Mouse (Mus musculus): ENCODE results near the gene Dnal1. TPM values are rescaled to one million over a fixed set of nuclear protein-coding genes. Genes with fewer than 3 reads are reported as not detected.
"Not testable (repeated sequence)": the region's sequence is repeated elsewhere in the genome, so short reads cannot be mapped to it uniquely, and the experiment has no call there.

Gene Dnal1
- polyA plus RNA-seq, 1 experiment from 2014 or later: 7.8 TPM

DNA sequence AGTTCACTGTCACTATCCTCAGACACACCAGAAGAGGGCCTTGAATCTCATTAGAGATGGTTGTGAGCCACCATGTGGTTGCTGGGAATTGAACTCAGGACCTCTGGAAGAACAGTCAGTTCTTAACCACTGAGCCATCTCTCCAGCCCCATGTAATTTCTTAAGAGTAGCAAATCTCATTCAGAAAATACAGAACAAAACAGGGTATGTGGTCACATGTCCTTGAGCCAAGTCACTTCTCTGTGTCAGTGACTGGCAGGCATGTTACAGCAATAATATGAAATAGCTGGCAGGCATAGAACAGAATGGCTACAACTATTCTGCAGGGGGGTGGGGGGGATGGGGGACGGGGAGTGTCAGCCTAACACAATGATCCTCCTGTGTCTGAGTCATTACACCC is 14.1 kb upstream of the Dnal1 start:
- H3K9ac ChIP-seq: 0 out of 2 replicates have a peak overlapping the region, but pooled peaks have one; percentile 48
- 26% methylated on average over 1 of the region's 1 CpGs for WGBS

GRCm38 (mm10) chr12:84100604-84101492 is 13.3 kb upstream of the Dnal1 start, which contains the start of gene Acot6:
Acot6 (plus strand) TSS chr12:84100654.
- H3K36me3 ChIP-seq; H3K9me3 ChIP-seq; H3K27me3 ChIP-seq; H3K4me1 ChIP-seq (replicated peaks): not testable (repeated sequence)
- under 1% methylated on average over 74 of the region's 80 CpGs for WGBS
- Histone ChIP-seq H3K9ac (peak within 1 kb of the TSS; percentile 48), H3K4me3 (peak within 1 kb of the TSS; percentile 60), H3K4me2 (peak within 1 kb of the TSS; percentile 60), H3K27ac (replicated peaks) (peak within 1 kb of the TSS; percentile 72)
- ATAC-seq (ENCODE audit: low FRiP score, low read depth): peak; percentile 86

More for the DNA sequence above, 14.1 kb upstream of the Dnal1 start:
- ATAC-seq (ENCODE audit: low FRiP score, low read depth): no peak
- H3K4me3 ChIP-seq: no peak overlapping the region
- peak overlapping the region; percentile 60 for H3K4me2 ChIP-seq
- no peaks in the 10 kb centered on the region for H3K9me3 ChIP-seq
- peaks cover 5% of the 10 kb centered on the region for H3K4me1 ChIP-seq (replicated peaks)
- no peak overlapping the region for H3K27ac ChIP-seq (replicated peaks)
- no peaks in the 10 kb centered on the region for H3K27me3 ChIP-seq
- H3K36me3 ChIP-seq: no peaks in the 10 kb centered on the region

DNA sequence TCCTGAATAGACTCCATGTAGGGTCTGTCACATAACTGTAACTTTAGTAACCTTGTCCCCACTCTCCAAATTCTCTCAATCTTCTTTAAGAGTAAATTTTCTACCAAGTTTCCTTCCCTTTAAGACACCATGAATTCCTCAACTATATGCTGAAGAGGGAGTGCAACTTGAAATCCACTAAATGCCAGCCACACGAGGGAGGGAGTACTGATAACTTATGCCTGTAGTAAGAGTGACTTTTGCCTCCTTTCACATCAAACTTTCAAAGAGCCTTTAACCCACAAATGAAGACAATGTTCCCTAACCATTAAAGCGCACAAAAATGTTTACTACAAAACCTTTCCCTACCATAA is 12.7 kb upstream of the Dnal1 start:
- Histone ChIP-seq H3K36me3 (no peaks in the 10 kb centered on the region), H3K4me1 (replicated peaks) (peaks cover 5% of the 10 kb centered on the region), H3K4me2 (peak overlapping the region; percentile 60), H3K27me3 (no peaks in the 10 kb centered on the region), H3K27ac (replicated peaks) (0 out of 2 replicates have a peak overlapping the region, but pooled peaks have one; percentile 72), H3K9ac (no peak overlapping the region), H3K4me3 (peak overlapping the region; percentile 60), H3K9me3 (no peaks in the 10 kb centered on the region)
- WGBS: 45% methylated on average over 2 of the region's 2 CpGs
- ATAC-seq (ENCODE audit: low FRiP score, low read depth): 0 out of 2 replicates have a peak, but pooled peaks have one; percentile 8

DNA sequence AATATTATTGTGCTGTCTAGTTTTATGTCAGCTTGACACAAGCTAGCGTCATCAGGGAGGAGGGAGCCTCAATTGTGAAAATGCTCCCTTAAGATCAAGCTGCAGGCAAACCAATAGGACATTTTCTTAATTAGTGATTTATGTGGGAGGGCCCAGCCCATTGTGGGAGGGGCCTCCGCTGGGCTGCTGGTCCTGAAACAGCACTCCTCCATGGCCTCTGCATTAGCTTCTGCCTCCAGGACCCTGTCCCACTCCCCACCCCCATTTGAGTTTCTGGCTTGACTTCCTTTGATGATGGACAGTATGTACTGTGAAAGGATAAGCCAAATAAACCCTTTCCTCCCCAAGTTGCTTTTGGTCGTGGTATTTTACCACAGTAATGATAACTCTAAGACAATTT is 7.2 kb upstream of the Dnal1 start:
- ATAC-seq (ENCODE audit: low FRiP score, low read depth): no peak
- Histone ChIP-seq H3K4me2 (no peak overlapping the region), H3K27me3 (no peaks in the 10 kb centered on the region), H3K4me3 (no peak overlapping the region), H3K9me3 (no peaks in the 10 kb centered on the region), H3K4me1 (replicated peaks) (no peaks in the 10 kb centered on the region), H3K36me3 (no peaks in the 10 kb centered on the region), H3K9ac (no peak overlapping the region), H3K27ac (replicated peaks) (no peak overlapping the region)
- 87% methylated on average over 3 of the region's 3 CpGs for WGBS

GRCm38 (mm10) chr12:84107692-84108091 is 6.5 kb upstream of the Dnal1 start:
- Histone ChIP-seq H3K9ac (no peak overlapping the region), H3K36me3 (no peaks in the 10 kb centered on the region), H3K4me1 (replicated peaks) (no peaks in the 10 kb centered on the region), H3K4me2 (no peak overlapping the region), H3K4me3 (no peak overlapping the region), H3K27ac (replicated peaks) (no peak overlapping the region), H3K9me3 (no peaks in the 10 kb centered on the region), H3K27me3 (no peaks in the 10 kb centered on the region)
- 80% methylated on average over 1 of the region's 1 CpGs for WGBS
- ATAC-seq (ENCODE audit: low FRiP score, low read depth): no peak

DNA sequence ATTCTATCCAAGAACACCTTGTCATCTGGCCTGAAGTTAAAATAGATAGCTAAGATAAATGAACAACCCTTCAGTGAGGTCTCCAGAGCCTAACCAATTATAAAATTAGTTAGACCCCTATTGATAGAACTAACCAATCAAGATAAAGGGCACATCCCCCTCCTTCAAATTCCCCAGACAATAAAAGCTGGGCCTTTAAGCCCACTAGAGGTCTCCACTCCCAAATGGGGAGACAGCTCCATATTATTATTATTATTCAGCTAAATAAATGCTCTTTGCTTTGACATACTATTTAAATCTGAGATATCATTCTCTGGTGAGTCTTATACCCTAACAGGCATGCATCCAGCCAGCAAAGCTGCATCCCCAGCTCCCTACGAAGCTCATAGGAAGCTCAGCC is 4.2 kb upstream of the Dnal1 start:
- Histone ChIP-seq H3K9ac (no peak overlapping the region), H3K27ac (replicated peaks) (no peak overlapping the region), H3K27me3 (no peaks in the 10 kb centered on the region), H3K9me3 (no peaks in the 10 kb centered on the region), H3K4me1 (replicated peaks) (peaks cover 4% of the 10 kb centered on the region), H3K4me3 (no peak overlapping the region), H3K4me2 (no peak overlapping the region), H3K36me3 (no peaks in the 10 kb centered on the region)
- no peak for ATAC-seq (ENCODE audit: low FRiP score, low read depth)
- 62% methylated on average over 1 of the region's 1 CpGs for WGBS

DNA sequence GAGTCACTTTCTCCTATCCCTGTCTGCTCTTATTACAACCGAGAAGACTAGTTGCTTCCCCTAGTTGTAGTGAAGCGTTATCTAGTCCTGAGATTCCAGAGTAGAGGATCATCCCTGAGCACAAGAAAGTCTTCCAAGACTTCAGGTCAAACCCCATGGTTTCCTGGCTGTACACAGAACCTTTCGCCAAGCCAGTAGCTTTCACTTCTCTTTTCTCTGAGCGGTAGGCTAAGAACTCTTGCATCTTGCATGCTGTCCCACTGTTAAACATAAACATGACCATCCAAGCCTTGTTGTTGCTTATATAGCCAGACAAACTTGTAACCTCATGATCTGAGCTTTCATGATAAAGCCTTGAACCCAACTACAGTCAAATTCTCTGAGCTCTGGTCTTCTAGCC is 3.4 kb upstream of the Dnal1 start:
- H3K36me3 ChIP-seq: no peaks in the 10 kb centered on the region
- H3K4me3 ChIP-seq: no peak overlapping the region
- H3K4me1 ChIP-seq (replicated peaks): peaks cover 12% of the 10 kb centered on the region
- no peak for ATAC-seq (ENCODE audit: low FRiP score, low read depth)
- H3K9ac ChIP-seq: no peak overlapping the region
- H3K4me2 ChIP-seq: no peak overlapping the region
- 98% methylated on average over 4 of the region's 4 CpGs for WGBS
- no peaks in the 10 kb centered on the region for H3K9me3 ChIP-seq
- no peak overlapping the region for H3K27ac ChIP-seq (replicated peaks)
- no peaks in the 10 kb centered on the region for H3K27me3 ChIP-seq

DNA sequence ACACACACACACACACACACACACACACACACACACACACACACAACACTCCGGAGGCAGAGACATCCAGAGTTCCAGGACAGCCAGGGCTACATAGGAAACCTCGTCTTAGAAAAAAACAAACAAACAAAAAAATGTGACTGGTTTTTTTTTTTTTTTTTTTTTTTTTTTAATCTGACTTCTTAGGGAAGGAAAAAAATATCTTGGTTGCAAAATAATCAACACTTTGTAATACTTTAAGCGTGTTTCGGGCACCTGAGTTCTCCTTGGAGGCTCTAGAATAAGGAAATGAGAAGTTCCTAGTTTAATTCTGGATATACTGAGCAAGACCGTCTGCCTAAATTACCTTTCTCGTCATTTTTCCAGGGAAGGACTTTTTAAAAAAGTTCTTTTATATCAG is 490 bp upstream of the Dnal1 start:
- Histone ChIP-seq H3K27ac (replicated peaks) (no peak overlapping the region), H3K9me3 (no peaks in the 10 kb centered on the region), H3K4me3 (peak overlapping the region; percentile 67), H3K4me1 (replicated peaks) (peaks cover 14% of the 10 kb centered on the region), H3K27me3 (no peaks in the 10 kb centered on the region), H3K36me3 (no peaks in the 10 kb centered on the region), H3K4me2 (peak overlapping the region; percentile 74), H3K9ac (no peak overlapping the region)
- ATAC-seq (ENCODE audit: low FRiP score, low read depth): no peak
- 46% methylated on average over 6 of the region's 6 CpGs for WGBS

DNA sequence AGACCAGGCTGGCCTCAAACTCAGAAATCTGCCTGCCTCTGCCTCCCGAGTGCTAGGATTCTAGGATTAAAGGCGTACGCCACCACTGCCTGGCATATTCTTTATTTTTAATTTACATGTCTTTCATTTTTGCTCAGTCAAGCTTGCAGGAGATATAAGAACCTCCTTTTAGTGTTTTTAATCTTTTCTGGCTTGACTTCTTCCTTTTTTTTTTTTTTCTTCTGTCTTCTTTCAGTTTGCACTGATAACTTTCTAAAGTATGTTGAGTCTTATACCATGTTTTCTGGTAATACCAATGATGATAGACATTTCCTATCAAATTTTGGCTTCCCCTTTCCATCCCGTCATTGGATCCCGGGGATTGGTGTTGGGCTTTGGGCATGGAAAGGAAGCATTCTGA is 5.4 kb downstream of the Dnal1 start:
- Histone ChIP-seq H3K4me1 (replicated peaks) (peaks cover 14% of the 10 kb centered on the region), H3K9me3 (no peaks in the 10 kb centered on the region), H3K9ac (no peak overlapping the region), H3K27me3 (no peaks in the 10 kb centered on the region), H3K27ac (replicated peaks) (no peak overlapping the region), H3K4me2 (no peak overlapping the region), H3K4me3 (no peak overlapping the region), H3K36me3 (no peaks in the 10 kb centered on the region)
- WGBS: 95% methylated on average over 5 of the region's 5 CpGs
- no peak for ATAC-seq (ENCODE audit: low FRiP score, low read depth)

- H3K4me2 ChIP-seq: no peak overlapping the region
- no peak overlapping the region for H3K27ac ChIP-seq (replicated peaks)
- no peak overlapping the region for H3K4me3 ChIP-seq
- 82% methylated on average over 12 of the region's 12 CpGs for WGBS
- no peaks in the 10 kb centered on the region for H3K4me1 ChIP-seq (replicated peaks)
- no peak for ATAC-seq (ENCODE audit: low FRiP score, low read depth)
- no peaks in the 10 kb centered on the region for H3K9me3 ChIP-seq
- no peaks in the 10 kb centered on the region for H3K27me3 ChIP-seq
- H3K36me3 ChIP-seq: peaks cover 25% of the 10 kb centered on the region
- no peak overlapping the region for H3K9ac ChIP-seq
Measured at GRCm38 (mm10) chr12:84125892-84126291, 11.7 kb downstream of the Dnal1 start.

GRCm38 (mm10) chr12:84126899-84127298 is 12.7 kb downstream of the Dnal1 start:
- ATAC-seq (ENCODE audit: low FRiP score, low read depth): no peak
- Histone ChIP-seq H3K36me3 (peaks cover 31% of the 10 kb centered on the region), H3K9ac (no peak overlapping the region), H3K27ac (replicated peaks) (no peak overlapping the region), H3K9me3 (no peaks in the 10 kb centered on the region), H3K4me2 (no peak overlapping the region), H3K4me1 (replicated peaks) (no peaks in the 10 kb centered on the region), H3K4me3 (no peak overlapping the region), H3K27me3 (no peaks in the 10 kb centered on the region)
- WGBS: 85% methylated on average over 2 of the region's 2 CpGs

DNA sequence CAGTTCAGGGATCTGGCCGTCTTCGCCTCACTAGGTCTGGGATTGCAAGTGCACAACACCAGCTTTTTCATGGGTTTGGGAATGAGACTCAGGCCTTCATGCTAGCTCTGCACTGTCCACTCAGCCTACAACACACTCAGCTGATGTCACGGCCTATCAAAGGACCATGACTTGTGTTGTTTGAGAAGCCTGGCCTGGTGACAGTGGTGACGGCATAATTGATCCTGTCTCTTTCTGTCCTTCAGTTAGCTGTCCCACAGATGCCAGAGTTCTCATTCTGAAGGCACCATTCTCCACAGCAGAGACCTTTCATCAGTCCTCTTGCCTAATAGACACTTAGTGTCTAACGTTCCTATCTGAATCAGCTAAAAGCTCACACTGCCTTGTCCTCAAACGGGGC is 14.4 kb downstream of the Dnal1 start:
- Histone ChIP-seq H3K4me1 (replicated peaks) (no peaks in the 10 kb centered on the region), H3K4me3 (no peak overlapping the region), H3K4me2 (no peak overlapping the region), H3K9me3 (no peaks in the 10 kb centered on the region), H3K27me3 (no peaks in the 10 kb centered on the region), H3K9ac (no peak overlapping the region), H3K27ac (replicated peaks) (no peak overlapping the region), H3K36me3 (peaks cover 34% of the 10 kb centered on the region)
- WGBS: 83% methylated on average over 6 of the region's 6 CpGs
- ATAC-seq (ENCODE audit: low FRiP score, low read depth): no peak
